Mouse (Mus musculus): ENCODE results near the gene Neurod4. TPM values are rescaled to one million over a fixed set of nuclear protein-coding genes. Genes with fewer than 3 reads are reported as not detected.

The Neurod4 gene
- polyA plus RNA-seq, 1 experiment from 2014 or later = not detected

Other genes starting within 250 kb of the Neurod4 start
- not detected in 2 replicates for gene Olfr821, start 249.9 kb downstream of the Neurod4 start, polyA plus RNA-seq (2014; fragmentation: Nextera tagmentation; extraction: Ambion mirVana)
- gene Olfr822, start 209.0 kb downstream of the Neurod4 start, polyA plus RNA-seq (2014; fragmentation: Nextera tagmentation; extraction: Ambion mirVana) = not detected in 2 replicates
- gene Olfr823, start 164.9 kb downstream of the Neurod4 start, polyA plus RNA-seq (2014; fragmentation: Nextera tagmentation; extraction: Ambion mirVana) = not detected in 2 replicates
- gene Olfr824, start 150.2 kb downstream of the Neurod4 start, polyA plus RNA-seq (2014; fragmentation: Nextera tagmentation; extraction: Ambion mirVana) = not detected in 2 replicates
- not detected in 2 replicates for gene Olfr825, start 113.5 kb downstream of the Neurod4 start, polyA plus RNA-seq (2014; fragmentation: Nextera tagmentation; extraction: Ambion mirVana)
- not detected in 2 replicates for gene Olfr826, start 96.1 kb downstream of the Neurod4 start, polyA plus RNA-seq (2014; fragmentation: Nextera tagmentation; extraction: Ambion mirVana)
- not detected in 2 replicates for gene Olfr827, start 65.8 kb downstream of the Neurod4 start, polyA plus RNA-seq (2014; fragmentation: Nextera tagmentation; extraction: Ambion mirVana)
- 0.25 and 0.29 TPM in 2 replicates for gene Tespa1, start 42.6 kb upstream of the Neurod4 start, polyA plus RNA-seq (2014; fragmentation: Nextera tagmentation; extraction: Ambion mirVana)
- not detected in 2 replicates for gene Vmn2r84, start 114.1 kb upstream of the Neurod4 start, polyA plus RNA-seq (2014; fragmentation: Nextera tagmentation; extraction: Ambion mirVana)
- gene Vmn2r85, start 149.5 kb upstream of the Neurod4 start, polyA plus RNA-seq (2014; fragmentation: Nextera tagmentation; extraction: Ambion mirVana) = 0.04 TPM in 1 of 2 replicates, not detected in the other
- gene Vmn2r86, start 175.8 kb upstream of the Neurod4 start, polyA plus RNA-seq (2014; fragmentation: Nextera tagmentation; extraction: Ambion mirVana) = not detected in 2 replicates
- 0.07 and 0.17 TPM in 2 replicates for gene Vmn2r87, start 217.2 kb upstream of the Neurod4 start, polyA plus RNA-seq (2014; fragmentation: Nextera tagmentation; extraction: Ambion mirVana)

All from stomach, embryonic 14.5 days (tissue).